Mouse (Mus musculus) MN1 (cell line): Measurements from ENCODE around the gene Bhlha9.

Experiments
- DNase-seq: peaks from one replicate; pipeline ENCODE4 v3.0.0-alpha.2; 2016; ENCODE audit warnings: low spot score

Gene Bhlha9

DNA sequence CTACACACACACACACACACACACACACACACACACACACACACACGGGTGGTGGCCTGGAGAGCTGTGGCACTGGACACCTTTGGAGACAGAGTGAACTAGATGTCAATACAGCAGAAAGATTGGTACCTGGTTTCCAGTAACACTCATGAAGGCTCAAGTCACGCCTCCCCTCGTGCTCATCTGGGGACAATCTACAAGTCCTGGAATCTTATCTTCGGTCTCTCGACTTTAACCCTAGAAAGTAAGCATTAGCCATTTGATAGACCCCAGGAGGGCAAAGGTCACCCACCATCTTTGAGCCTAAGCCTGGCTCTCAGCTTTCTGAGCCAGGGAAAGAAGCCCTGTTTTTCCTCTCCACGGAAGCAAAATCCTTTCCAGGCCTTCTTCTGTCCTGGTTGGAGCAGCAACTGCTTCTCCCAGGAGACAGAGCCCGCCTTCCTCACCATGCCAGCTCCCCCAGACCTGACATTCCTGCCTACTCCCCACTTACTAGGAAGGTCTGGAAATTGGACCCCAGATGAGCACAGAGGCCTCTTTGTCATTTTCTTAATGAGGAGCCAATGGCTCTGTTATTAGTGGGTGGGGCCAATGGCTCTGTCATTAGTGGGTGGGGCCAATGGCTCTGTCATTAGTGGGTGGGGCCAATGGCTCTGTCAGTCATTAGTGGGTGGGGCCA, 10.3 kb upstream of the Bhlha9 start:
- DNase-seq, result no peak

DNA sequence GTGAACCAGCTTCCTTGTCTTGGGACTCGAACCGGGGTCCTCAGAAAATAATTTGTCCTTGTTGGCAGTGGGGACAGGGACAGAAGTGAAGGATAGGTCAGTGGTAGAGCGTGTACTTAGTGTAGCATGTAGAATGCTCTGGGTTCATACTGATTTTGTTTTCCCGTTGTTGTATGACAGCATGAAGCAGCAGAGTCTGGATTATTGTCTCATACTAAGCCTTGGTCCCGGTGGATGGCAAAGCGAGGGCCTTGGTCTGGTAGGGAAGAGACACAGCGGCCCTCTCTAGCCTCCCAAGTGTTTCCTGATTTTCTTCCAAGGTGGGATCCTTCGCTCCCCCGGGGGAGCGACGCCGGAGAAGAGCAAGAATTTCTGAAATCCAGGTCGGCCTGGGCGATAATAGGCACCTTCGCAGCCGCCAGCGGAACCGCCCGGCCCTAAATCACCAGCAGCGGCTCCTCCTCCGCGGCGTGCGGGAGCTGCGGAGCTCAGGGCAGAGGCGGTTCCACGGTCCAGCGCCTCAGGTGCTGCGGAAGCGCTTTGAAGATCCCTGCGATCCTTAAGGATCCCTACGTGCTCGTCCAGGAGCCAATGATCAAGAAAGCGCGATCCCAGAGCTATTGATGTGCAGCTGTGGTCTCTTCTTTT, 6.1 kb upstream of the Bhlha9 start:
- no peak for DNase-seq

DNA sequence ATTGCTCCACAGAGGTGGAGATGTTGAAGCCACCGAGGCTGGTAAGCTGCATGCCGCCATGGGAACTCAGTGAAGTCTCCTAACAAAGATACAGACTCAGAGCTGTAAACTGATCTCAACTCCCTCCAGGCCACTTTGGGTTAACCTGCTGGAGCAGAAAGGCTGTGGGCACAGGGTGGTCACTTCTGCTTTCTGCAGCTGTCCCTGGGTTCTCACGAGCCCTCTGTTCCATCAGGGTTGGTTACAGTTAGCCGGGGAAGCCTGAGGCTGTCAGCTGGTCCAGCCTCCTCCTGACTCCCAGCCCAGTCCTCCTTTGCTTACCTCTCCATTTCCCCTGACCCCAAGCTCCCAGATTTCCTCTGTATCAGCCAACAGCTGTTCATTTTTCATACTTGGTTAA, 4.5 kb upstream of the Bhlha9 start:
- no peak for DNase-seq

DNA sequence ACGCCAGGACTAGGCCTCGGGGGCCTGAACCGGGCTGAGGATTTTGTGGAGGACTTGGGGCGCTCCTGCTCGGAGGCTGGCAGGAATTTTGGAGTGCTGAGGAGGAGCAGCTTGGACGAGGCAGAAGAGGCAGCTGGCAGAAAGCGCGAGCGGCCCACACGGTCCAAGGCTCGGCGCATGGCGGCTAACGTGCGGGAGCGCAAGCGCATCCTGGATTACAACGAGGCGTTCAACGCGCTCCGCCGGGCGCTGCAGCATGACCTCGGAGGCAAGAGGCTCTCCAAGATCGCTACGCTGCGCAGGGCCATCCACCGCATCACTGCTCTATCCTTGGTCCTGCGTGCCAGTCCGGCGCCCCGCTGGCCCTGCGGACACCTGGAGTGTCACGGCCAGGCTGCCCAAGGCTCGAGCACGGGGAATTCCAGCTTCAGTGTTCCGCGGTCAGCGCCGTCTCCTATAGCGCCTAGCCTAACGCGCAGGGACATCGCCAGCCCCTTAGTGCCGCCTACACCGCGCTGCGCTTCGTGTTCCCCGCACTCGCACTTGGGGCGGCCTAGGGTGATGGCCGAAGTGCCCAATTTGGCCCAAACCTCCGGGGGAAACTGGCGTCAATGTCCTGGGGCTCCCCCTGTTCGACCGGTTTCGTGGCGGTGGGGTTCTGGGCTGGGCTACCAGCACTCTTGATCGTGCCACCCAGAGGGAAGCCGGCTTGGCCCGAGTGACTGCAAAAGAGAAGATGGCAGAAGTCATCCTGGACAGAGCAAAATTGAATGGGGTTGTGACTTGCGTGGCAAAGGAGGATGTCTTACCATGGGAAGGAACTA, 503 bp downstream of the Bhlha9 start:
- DNase-seq, result no peak

DNA sequence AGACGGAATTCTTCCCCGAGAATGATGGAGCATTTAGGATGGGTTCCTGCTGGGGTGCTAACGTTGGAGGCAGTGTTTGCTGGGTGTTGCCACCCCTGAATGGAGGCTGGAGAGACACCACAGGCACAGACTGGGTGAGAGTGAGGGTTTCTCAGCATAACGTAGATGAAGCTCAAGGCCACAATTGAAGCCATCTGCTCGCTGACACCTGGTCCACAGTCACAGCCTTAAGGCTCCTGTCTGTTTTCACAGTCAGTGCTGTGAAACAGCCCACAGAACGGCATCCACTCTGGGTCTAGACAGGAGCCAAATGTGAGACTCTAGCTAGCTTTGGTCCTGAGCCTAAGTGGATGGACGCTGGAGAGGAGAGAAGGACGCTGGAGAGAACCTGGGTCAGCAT, 1.9 kb downstream of the Bhlha9 start:
- no peak for DNase-seq

DNA sequence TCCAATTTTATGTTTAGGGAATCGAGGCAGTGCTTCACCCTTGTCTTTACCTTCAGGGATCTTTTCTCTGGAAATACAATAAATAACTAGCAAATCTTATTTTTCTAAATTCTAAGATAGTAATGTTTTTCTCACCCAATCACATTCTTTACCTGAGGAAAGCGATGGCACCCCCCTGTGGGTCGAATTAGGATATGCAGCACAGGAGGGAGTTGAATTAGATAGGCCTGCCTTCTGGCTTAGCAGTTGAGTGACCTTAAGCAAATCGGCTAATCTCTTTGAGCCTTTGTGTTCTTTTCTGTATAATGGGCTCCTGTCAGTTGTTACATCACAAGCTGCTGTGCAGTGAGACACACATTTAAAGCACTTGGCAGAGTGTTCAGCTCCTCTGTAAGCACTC, 2.4 kb downstream of the Bhlha9 start:
- DNase-seq, result no peak

DNA sequence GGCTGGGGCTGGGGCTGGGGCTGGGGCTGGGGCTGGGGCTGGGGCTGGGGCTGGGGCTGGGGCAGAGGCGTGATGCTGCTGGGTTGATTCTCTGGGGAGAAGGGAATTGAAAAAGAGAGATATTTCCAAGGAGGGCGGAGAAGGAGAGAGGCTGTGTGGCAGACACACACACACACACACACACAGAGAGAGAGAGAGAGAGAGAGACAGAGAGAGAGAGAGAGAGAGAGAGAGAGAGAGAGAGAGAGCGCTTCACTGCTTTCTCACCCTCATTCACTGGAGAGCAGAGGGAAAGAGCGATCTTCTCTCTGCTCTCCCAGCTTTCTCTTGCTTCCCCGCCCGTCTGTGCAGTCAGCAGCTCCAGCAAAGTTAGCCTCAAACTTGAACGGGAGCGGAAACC, 7.2 kb downstream of the Bhlha9 start, which contains the start of gene Trarg1:
Trarg1 (plus strand) TSS at position 301 of the 400 bp plus-strand sequence.
- DNase-seq, result peak; percentile 43

DNA sequence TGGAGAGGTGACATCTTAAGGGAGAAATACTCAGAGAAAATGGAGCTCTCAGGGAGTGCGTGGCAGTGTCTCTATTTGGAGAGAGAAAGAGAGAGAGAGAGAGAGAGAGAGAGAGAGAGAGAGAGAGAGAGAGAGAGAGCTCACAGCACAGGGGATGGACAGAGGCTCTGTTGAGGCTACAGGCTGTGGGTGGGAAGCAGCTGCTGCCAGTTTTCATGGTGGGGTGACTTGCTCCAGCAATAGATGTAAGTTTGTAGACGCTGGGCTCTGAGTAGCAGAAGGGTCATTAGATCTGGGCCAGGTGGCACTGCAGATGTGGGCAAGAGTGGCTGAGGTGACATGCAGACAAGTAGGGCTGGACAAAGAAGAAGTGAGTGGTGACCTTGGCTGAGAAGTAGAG, 13.3 kb downstream of the Bhlha9 start:
- DNase-seq, result no peak

- DNase-seq, result no peak
These were observed 19.8 kb downstream of the Bhlha9 start for GRCm38 (mm10) chr11:76692096-76692495.

DNA sequence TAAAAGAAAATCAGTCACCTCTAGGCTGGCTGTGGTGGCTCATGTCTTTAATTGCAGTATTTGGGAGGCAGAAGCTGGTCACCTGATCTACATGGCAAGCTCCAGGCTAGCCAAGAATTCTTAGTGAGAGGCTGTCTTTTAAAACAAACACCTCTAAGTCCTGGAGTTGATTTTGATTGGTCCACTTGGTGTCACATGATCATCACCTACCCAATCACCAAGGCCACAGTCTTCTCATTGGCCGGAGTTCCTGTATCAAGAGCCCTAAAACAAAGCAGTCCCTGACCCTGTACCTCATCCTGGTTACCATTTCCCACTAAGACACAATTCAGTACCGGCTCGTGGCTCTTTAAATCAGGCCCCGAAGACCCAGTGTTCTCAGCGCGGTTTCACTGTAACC, 23.5 kb downstream of the Bhlha9 start:
- DNase-seq, result no peak

DNA sequence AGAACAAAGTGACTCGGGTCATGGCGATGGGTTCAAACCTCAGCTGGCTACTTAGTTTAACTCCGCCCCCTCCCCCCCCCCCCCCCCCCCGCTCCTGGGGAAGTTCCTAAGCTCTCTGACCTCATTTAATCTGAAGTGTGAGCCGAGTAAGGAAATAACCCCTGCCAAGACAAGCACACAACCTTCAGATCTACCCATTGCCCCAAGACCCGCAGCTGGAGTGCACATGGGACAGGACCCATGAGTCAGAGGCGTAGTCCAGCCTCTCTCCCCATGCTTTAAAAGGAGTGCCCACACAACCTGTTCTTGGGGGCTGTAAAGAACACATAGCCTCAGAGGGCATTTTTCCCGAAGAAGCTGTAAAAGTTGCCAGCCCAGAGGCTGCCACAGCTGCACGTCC, 27.4 kb downstream of the Bhlha9 start:
- DNase-seq, result no peak

- no peak for DNase-seq
These were observed 35.4 kb downstream of the Bhlha9 start for GRCm38 (mm10) chr11:76707656-76708055.

DNA sequence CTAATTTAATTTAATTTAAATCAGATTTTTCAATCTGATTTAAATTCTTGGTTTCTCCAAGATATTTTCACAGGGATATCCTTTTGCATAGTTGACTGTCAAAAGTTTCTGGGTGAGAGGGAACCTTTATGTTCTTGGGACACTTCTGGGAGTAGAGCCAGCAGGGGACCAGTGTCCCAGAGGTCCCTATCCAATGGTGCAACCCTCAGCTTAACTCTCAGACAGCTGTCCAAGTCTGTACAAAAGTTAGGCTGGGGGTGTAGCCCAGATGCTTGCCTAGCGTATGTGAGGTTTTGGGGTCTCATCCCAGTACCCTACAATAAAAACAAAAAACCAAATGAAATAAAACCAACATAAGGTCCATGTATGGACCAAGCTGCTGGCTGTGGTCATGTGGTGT, 35.8 kb downstream of the Bhlha9 start:
- DNase-seq, result no peak

DNA sequence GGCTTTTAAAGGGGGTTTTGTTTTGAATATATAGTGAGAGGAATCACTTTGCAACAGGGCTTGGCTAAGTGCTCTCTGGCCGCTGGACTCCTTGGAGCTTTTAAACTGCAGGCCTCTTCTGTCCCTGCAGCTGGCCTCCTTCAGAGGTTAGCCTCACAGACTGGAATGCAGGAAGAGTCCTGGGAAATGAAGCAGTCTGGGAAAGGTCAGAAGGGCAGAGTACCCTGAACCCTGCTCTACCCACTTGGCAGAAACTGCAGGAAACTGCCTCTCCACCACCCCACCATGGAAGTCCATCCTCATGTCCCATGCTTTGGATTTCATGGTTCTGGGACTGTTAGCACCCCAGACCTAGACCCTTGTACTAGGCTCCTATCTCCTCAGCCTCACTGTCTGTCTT, 36.6 kb downstream of the Bhlha9 start:
- DNase-seq, result peak; percentile 24

DNA sequence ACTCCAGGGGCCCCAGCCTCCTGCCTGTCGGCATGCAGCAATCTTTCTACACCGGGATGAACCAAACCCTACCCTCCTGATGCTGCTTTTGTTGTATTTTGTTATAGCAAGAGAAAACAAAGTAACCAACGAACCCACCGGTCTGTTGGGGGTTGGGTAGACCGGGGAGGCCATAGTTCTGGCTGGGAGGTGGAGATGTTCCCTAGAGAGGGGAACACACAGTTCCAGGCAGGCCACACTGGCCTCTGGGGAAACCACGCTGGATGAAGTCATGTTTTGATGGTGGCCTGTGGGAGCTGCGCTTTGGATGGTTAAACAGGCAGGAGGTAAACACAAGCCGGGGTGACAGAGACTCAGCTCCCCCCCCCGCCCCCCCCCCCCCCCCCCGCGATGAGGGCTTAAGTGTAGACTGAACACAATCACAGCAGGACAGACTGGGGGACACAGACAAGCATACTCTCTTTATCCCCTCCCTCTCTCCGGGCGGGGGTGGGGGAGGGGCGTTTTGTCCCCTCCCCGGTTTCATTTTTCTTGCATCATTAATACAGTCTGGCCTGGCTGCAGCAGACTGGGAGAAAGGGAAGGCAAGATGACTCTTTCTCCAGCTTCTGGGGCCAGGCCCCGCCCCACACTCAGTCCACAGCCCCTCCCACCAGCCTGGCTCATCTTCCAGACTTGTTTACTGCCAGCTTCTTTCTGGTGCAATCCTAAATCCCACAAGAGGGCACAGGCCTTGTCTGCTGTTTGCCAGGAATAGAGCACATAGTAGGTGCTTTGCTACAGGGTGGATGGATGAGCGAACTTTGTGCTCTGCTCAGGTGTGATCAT, 37.6 kb downstream of the Bhlha9 start:
- peak; percentile 92 for DNase-seq

- DNase-seq, result no peak
These were observed 44.7 kb downstream of the Bhlha9 start for GRCm38 (mm10) chr11:76717000-76717399.
